Mouse (Mus musculus): ENCODE data around the gene Gm10320. TPM values are rescaled to one million over a fixed set of nuclear protein-coding genes. Genes with fewer than 3 reads are reported as not detected.

Gm10320 gene
- total and polyA plus RNA-seq, 3 experiments: 0.60 to 0.93 TPM; not detected in 1

- TF ChIP-seq TAL1 (conservative IDR thresholded peaks at IDR 0.05; ENCODE audit: low read depth, low read length) (no peak), CTCF (IDR thresholded peaks at IDR 0.05; ENCODE audit: low read depth, low read length) (no peak), GATA1 (IDR thresholded peaks at IDR 0.05; ENCODE audit: borderline replicate concordance, low read length) (no peak), GATA2 (IDR thresholded peaks at IDR 0.05; ENCODE audit: borderline replicate concordance, low read depth, low read length) (no peak), POLR2AphosphoS5 (IDR thresholded peaks at IDR 0.05; ENCODE audit: insufficient replicate concordance, low read depth, low read length) (no peak)
- ATAC-seq (ENCODE audit: extremely low read depth, insufficient number of reproducible peaks, low FRiP score, poor library complexity, severe bottlenecking) (no peak), DNase-seq (ENCODE audit: low spot score) (no peak)
- peaks cover under 1% of the 10 kb centered on the region; the same call in 1 of the 2 replicates for H3K27me3 ChIP-seq (ENCODE audit: insufficient read depth, low read length)
- H3K4me3 ChIP-seq (ENCODE audit: low read depth, low read length): no peak overlapping the region
- H3K4me1 ChIP-seq (ENCODE audit: insufficient read depth, low read depth, low read length): no peaks in the 10 kb centered on the region
- 0 out of 2 replicates have a peak, but pooled peaks cover 5% of the 10 kb centered on the region for H3K9me3 ChIP-seq (replicated peaks)
- H3K36me3 ChIP-seq (replicated peaks): no peaks in the 10 kb centered on the region
These were observed 44.1 kb downstream of the Gm10320 start for GRCm38 (mm10) chr13:98447741-98448140.

DNA sequence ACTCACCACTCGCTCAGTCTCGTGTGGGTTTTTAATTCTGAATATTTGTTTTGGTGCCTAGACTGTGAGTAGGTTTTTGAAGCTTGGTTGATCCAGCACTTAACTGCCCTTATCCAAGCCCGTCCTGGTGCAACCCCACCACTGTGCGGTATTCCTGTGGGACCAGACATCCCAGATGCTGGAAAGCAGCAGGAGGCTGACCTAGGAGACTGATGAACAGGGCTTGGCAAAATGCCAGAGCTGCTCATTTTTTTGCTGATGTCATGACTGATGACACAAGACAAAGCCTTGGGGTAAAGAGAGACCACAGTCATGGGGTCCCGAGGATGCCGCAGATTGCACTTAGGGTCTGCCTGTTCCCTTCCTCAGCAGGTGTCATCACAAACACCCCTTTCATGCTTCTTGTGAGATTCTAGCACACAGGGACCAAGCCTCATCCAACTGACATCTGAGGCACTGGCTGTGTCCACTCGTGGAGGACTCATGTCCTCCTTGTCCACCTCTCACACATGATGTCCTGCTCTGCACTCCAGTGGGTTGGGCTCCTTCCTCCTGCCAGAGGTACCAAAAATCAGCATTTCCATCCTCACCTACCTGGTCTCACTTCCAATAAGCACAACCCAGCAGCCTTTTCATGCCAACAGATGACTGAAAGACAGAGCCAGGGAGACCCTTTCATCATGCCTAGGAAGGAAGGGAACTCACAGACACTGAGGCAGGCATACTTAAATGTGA lies 46.2 kb downstream of the Gm10320 start:
- Histone ChIP-seq H3K36me3 (replicated peaks) (no peaks in the 10 kb centered on the region), H3K4me1 (ENCODE audit: insufficient read depth, low read depth, low read length) (no peaks in the 10 kb centered on the region), H3K9me3 (replicated peaks) (no peaks in the 10 kb centered on the region), H3K4me3 (ENCODE audit: low read depth, low read length) (no peak overlapping the region), H3K27me3 (ENCODE audit: insufficient read depth, low read length) (peaks cover 2% of the 10 kb centered on the region; the same call in 1 of the 2 replicates)
- DNase-seq (ENCODE audit: low spot score) (no peak), ATAC-seq (ENCODE audit: extremely low read depth, insufficient number of reproducible peaks, low FRiP score, poor library complexity, severe bottlenecking) (no peak)
- TF ChIP-seq TAL1 (conservative IDR thresholded peaks at IDR 0.05; ENCODE audit: low read depth, low read length): no peak
- TF ChIP-seq CTCF (IDR thresholded peaks at IDR 0.05; ENCODE audit: low read depth, low read length): no peak
- no peak for TF ChIP-seq POLR2AphosphoS5 (IDR thresholded peaks at IDR 0.05; ENCODE audit: insufficient replicate concordance, low read depth, low read length)
- no peak for TF ChIP-seq GATA2 (IDR thresholded peaks at IDR 0.05; ENCODE audit: borderline replicate concordance, low read depth, low read length)
- no peak for TF ChIP-seq GATA1 (IDR thresholded peaks at IDR 0.05; ENCODE audit: borderline replicate concordance, low read length)

DNA sequence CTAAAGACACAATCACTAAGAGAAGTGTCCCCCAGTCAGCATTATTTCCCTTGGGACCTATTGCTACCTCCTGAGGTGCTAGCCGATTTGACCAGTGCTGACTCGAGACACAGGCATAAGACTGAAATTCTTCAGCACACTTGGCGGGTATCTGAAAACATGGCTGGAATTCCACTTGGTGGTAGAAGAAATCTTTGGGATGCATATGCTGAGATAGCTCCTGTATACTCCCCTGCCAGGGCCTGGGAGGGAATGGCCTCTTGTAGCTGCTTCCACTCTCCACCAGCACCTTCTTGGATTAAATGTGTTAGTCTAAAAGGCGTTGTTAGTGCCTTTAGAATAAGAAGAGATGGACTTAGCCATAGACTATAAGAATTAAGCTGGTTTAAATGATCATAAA lies 50.8 kb downstream of the Gm10320 start:
- no peak for ATAC-seq (ENCODE audit: extremely low read depth, insufficient number of reproducible peaks, low FRiP score, poor library complexity, severe bottlenecking)
- Histone ChIP-seq H3K4me3 (ENCODE audit: low read depth, low read length) (no peak overlapping the region), H3K36me3 (replicated peaks) (no peaks in the 10 kb centered on the region), H3K27me3 (ENCODE audit: insufficient read depth, low read length) (peaks cover 2% of the 10 kb centered on the region; the same call in 1 of the 2 replicates), H3K4me1 (ENCODE audit: insufficient read depth, low read depth, low read length) (no peaks in the 10 kb centered on the region), H3K9me3 (replicated peaks) (no peaks in the 10 kb centered on the region)
- TF ChIP-seq TAL1 (conservative IDR thresholded peaks at IDR 0.05; ENCODE audit: low read depth, low read length) (no peak), GATA2 (IDR thresholded peaks at IDR 0.05; ENCODE audit: borderline replicate concordance, low read depth, low read length) (no peak)
- no peak for DNase-seq (ENCODE audit: low spot score)

DNA sequence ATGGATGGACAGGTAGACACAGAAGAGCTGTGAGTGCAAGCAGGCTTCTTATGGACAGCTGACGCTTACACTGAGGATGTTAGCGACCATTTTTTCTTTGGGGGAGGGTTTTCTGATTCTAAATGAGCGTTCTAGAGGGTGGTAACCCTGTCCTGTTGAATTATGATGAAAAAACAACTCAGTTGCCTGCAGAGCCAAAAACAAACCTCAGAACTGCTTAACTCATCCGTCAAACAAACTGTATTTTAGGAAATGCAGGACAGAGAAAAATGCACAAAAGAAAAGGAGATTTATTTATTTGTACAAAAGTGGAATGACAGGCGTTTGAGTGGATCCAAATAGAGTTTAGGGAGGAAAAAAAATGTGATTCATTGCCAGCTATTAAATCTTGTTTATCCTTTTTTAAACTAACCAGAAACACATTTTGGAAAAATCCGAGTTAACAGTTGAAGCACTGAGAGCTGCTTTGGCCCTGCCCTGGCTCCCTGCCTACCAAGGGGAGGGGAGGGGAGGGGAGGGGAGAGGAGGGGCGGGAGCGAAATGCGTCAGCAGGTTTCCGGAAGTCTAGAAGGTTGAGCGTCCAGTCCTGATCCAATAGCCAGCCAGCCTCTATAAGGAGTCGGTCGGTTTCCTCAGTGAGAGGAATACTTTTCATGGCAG lies 51.4 kb downstream of the Gm10320 start:
- no peaks in the 10 kb centered on the region for H3K4me1 ChIP-seq (ENCODE audit: insufficient read depth, low read depth, low read length)
- ATAC-seq (ENCODE audit: extremely low read depth, insufficient number of reproducible peaks, low FRiP score, poor library complexity, severe bottlenecking): no peak

More for the DNA sequence above, 51.4 kb downstream of the Gm10320 start:
- no peak overlapping the region for H3K4me3 ChIP-seq (ENCODE audit: low read depth, low read length)
- TF ChIP-seq CTCF (IDR thresholded peaks at IDR 0.05; ENCODE audit: low read depth, low read length): no peak
- no peak for DNase-seq (ENCODE audit: low spot score)
- H3K36me3 ChIP-seq (replicated peaks): no peaks in the 10 kb centered on the region
- H3K9me3 ChIP-seq (replicated peaks): no peaks in the 10 kb centered on the region
- H3K27me3 ChIP-seq (ENCODE audit: insufficient read depth, low read length): peaks cover 2% of the 10 kb centered on the region; the same call in 1 of the 2 replicates

Other genes with a start within 250 kb of the Gm10320 start
- gene Utp15, start 229.0 kb downstream of the Gm10320 start, total RNA-seq (2014; fragmentation: Nextera tagmentation): 49.2 and 51.6 TPM in 2 replicates
- 73.7 and 81.2 TPM in 2 replicates for gene Utp15, start 229.0 kb downstream of the Gm10320 start, total RNA-seq (2017)
- 21.3 and 22.4 TPM in 2 replicates for gene Utp15, start 229.0 kb downstream of the Gm10320 start, polyA plus RNA-seq (2012)
- 19.8 and 29.0 TPM in 2 replicates for gene Ankra2, start 228.9 kb downstream of the Gm10320 start, total RNA-seq (2014; fragmentation: Nextera tagmentation)
- 50.0 and 53.0 TPM in 2 replicates for gene Ankra2, start 228.9 kb downstream of the Gm10320 start, total RNA-seq (2017)
- 16.3 and 20.9 TPM in 2 replicates for gene Ankra2, start 228.9 kb downstream of the Gm10320 start, polyA plus RNA-seq (2012)
- gene Gm21976, start 212.1 kb downstream of the Gm10320 start, total RNA-seq (2014; fragmentation: Nextera tagmentation): not detected in 2 replicates
- gene Gm21976, start 212.1 kb downstream of the Gm10320 start, total RNA-seq (2017): not detected in 2 replicates
- not detected in 2 replicates for gene Gm21976, start 212.1 kb downstream of the Gm10320 start, polyA plus RNA-seq (2012)
- 982 and 1,121 TPM in 2 replicates for gene Btf3, start 175.0 kb downstream of the Gm10320 start, total RNA-seq (2014; fragmentation: Nextera tagmentation)
- 2,215 and 2,347 TPM in 2 replicates for gene Btf3, start 175.0 kb downstream of the Gm10320 start, total RNA-seq (2017)
- gene Btf3, start 175.0 kb downstream of the Gm10320 start, polyA plus RNA-seq (2012): 141 and 144 TPM in 2 replicates
- not detected in 2 replicates for gene Foxd1, start 137.8 kb downstream of the Gm10320 start, total RNA-seq (2014; fragmentation: Nextera tagmentation)
- 0.05 TPM in 1 of 2 replicates, not detected in the other for gene Foxd1, start 137.8 kb downstream of the Gm10320 start, total RNA-seq (2017)
- not detected in 2 replicates for gene Foxd1, start 137.8 kb downstream of the Gm10320 start, polyA plus RNA-seq (2012)
- not detected in 2 replicates for gene Tmem174, start 145.4 kb upstream of the Gm10320 start, total RNA-seq (2014; fragmentation: Nextera tagmentation)
- 0.12 and 0.16 TPM in 2 replicates for gene Tmem174, start 145.4 kb upstream of the Gm10320 start, total RNA-seq (2017)
- gene Tmem174, start 145.4 kb upstream of the Gm10320 start, polyA plus RNA-seq (2012): not detected in 2 replicates
- gene Tmem171, start 202.8 kb upstream of the Gm10320 start, total RNA-seq (2014; fragmentation: Nextera tagmentation): not detected in 2 replicates
- gene Tmem171, start 202.8 kb upstream of the Gm10320 start, total RNA-seq (2017): 0.11 TPM in 1 of 2 replicates, not detected in the other
- not detected in 2 replicates for gene Tmem171, start 202.8 kb upstream of the Gm10320 start, polyA plus RNA-seq (2012)